Mouse (Mus musculus): ENCODE measurements around the gene Spata25. TPM values are rescaled to one million over a fixed set of nuclear protein-coding genes. Genes with fewer than 3 reads are reported as not detected.

The Spata25 gene
- total and polyA plus RNA-seq, 2 experiments from 2014 or later = not detected

GRCm38 (mm10) chr2:164862179-164862861 is 34.0 kb upstream of the Spata25 start:
- Histone ChIP-seq H3K4me1 (ENCODE audit: insufficient read depth, low read length) (0 out of 2 replicates have a peak, but pooled peaks cover 1% of the 10 kb centered on the region), H3K27me3 (ENCODE audit: insufficient read depth, low read length) (peaks cover 15% of the 10 kb centered on the region), H3K9ac (replicated peaks; ENCODE audit: low read length, poor library complexity, severe bottlenecking) (no peak overlapping the region), H3K36me3 (ENCODE audit: insufficient read depth, low read length) (no peaks in the 10 kb centered on the region), H3K27ac (ENCODE audit: low read depth, low read length) (0 out of 2 replicates have a peak overlapping the region, but pooled peaks have one; percentile 18), H3K4me2 (ENCODE audit: low read depth, low read length, poor library complexity, severe bottlenecking) (no peak overlapping the region), H3K4me3 (ENCODE audit: low read depth, low read length) (no peak overlapping the region), H3K9me3 (ENCODE audit: low read length) (no peaks in the 10 kb centered on the region)
- ATAC-seq (ENCODE audit: low FRiP score) = peak; percentile 62; the same call in 1 of the 2 replicates
- TF ChIP-seq CTCF (IDR thresholded peaks at IDR 0.05) = no peak
- 38% methylated on average over 9 of the region's 9 CpGs for WGBS
- peak; percentile 84 for DNase-seq (ENCODE audit: low spot score)

GRCm38 (mm10) chr2:164861094-164861493 is 32.8 kb upstream of the Spata25 start:
- 79% methylated on average over 4 of the region's 4 CpGs for WGBS
- no peak for TF ChIP-seq CTCF (IDR thresholded peaks at IDR 0.05)
- no peaks in the 10 kb centered on the region for H3K36me3 ChIP-seq (ENCODE audit: insufficient read depth, low read length)
- H3K4me1 ChIP-seq (ENCODE audit: insufficient read depth, low read length) = 0 out of 2 replicates have a peak, but pooled peaks cover 3% of the 10 kb centered on the region
- H3K27me3 ChIP-seq (ENCODE audit: insufficient read depth, low read length) = peaks cover 22% of the 10 kb centered on the region
- H3K27ac ChIP-seq (ENCODE audit: low read depth, low read length) = no peak overlapping the region
- DNase-seq (ENCODE audit: low spot score) (no peak), ATAC-seq (ENCODE audit: low FRiP score) (no peak)
- no peak overlapping the region for H3K4me3 ChIP-seq (ENCODE audit: low read depth, low read length)
- no peaks in the 10 kb centered on the region for H3K9me3 ChIP-seq (ENCODE audit: low read length)
- no peak overlapping the region for H3K9ac ChIP-seq (replicated peaks; ENCODE audit: low read length, poor library complexity, severe bottlenecking)
- no peak overlapping the region for H3K4me2 ChIP-seq (ENCODE audit: low read depth, low read length, poor library complexity, severe bottlenecking)

- peaks cover 22% of the 10 kb centered on the region for H3K27me3 ChIP-seq (ENCODE audit: insufficient read depth, low read length)
- H3K4me1 ChIP-seq (ENCODE audit: insufficient read depth, low read length) = 0 out of 2 replicates have a peak, but pooled peaks cover 3% of the 10 kb centered on the region
- H3K4me2 ChIP-seq (ENCODE audit: low read depth, low read length, poor library complexity, severe bottlenecking) = no peak overlapping the region
- WGBS = 64% methylated on average over 9 of the region's 9 CpGs
- TF ChIP-seq CTCF (IDR thresholded peaks at IDR 0.05) = no peak
- H3K9ac ChIP-seq (replicated peaks; ENCODE audit: low read length, poor library complexity, severe bottlenecking) = no peak overlapping the region
- no peak overlapping the region for H3K4me3 ChIP-seq (ENCODE audit: low read depth, low read length)
- ATAC-seq (ENCODE audit: low FRiP score) = no peak
- H3K27ac ChIP-seq (ENCODE audit: low read depth, low read length) = no peak overlapping the region
- DNase-seq (ENCODE audit: low spot score) = no peak
- H3K9me3 ChIP-seq (ENCODE audit: low read length) = no peaks in the 10 kb centered on the region
- no peaks in the 10 kb centered on the region for H3K36me3 ChIP-seq (ENCODE audit: insufficient read depth, low read length)
Measured at GRCm38 (mm10) chr2:164859640-164860432, 31.5 kb upstream of the Spata25 start.

GRCm38 (mm10) chr2:164859155-164859554 is 30.8 kb upstream of the Spata25 start:
- WGBS = 53% methylated on average over 2 of the region's 2 CpGs
- no peaks in the 10 kb centered on the region for H3K36me3 ChIP-seq (ENCODE audit: insufficient read depth, low read length)
- H3K9ac ChIP-seq (replicated peaks; ENCODE audit: low read length, poor library complexity, severe bottlenecking) = no peak overlapping the region
- H3K4me1 ChIP-seq (ENCODE audit: insufficient read depth, low read length) = 0 out of 2 replicates have a peak, but pooled peaks cover 3% of the 10 kb centered on the region
- no peak overlapping the region for H3K27ac ChIP-seq (ENCODE audit: low read depth, low read length)
- no peak for TF ChIP-seq CTCF (IDR thresholded peaks at IDR 0.05)
- peaks cover 22% of the 10 kb centered on the region for H3K27me3 ChIP-seq (ENCODE audit: insufficient read depth, low read length)
- H3K9me3 ChIP-seq (ENCODE audit: low read length) = no peaks in the 10 kb centered on the region
- no peak overlapping the region for H3K4me3 ChIP-seq (ENCODE audit: low read depth, low read length)
- ATAC-seq (ENCODE audit: low FRiP score) (no peak), DNase-seq (ENCODE audit: low spot score) (no peak)
- no peak overlapping the region for H3K4me2 ChIP-seq (ENCODE audit: low read depth, low read length, poor library complexity, severe bottlenecking)

- 0 out of 2 replicates have a peak overlapping the region, but pooled peaks have one; percentile 48 for H3K9ac ChIP-seq (replicated peaks; ENCODE audit: low read length, poor library complexity, severe bottlenecking)
- no peak for ATAC-seq (ENCODE audit: low FRiP score)
Measured at GRCm38 (mm10) chr2:164857842-164858553, 29.7 kb upstream of the Spata25 start.

More at GRCm38 (mm10) chr2:164857842-164858553, 29.7 kb upstream of the Spata25 start:
- Histone ChIP-seq H3K4me1 (ENCODE audit: insufficient read depth, low read length) (0 out of 2 replicates have a peak, but pooled peaks cover 3% of the 10 kb centered on the region), H3K4me2 (ENCODE audit: low read depth, low read length, poor library complexity, severe bottlenecking) (peak overlapping the region; percentile 95), H3K27ac (ENCODE audit: low read depth, low read length) (no peak overlapping the region), H3K9me3 (ENCODE audit: low read length) (no peaks in the 10 kb centered on the region), H3K4me3 (ENCODE audit: low read depth, low read length) (peak overlapping the region; percentile 46), H3K27me3 (ENCODE audit: insufficient read depth, low read length) (peaks cover 22% of the 10 kb centered on the region), H3K36me3 (ENCODE audit: insufficient read depth, low read length) (no peaks in the 10 kb centered on the region)
- TF ChIP-seq CTCF (IDR thresholded peaks at IDR 0.05) = no peak
- 4% methylated on average over 19 of the region's 19 CpGs for WGBS
- no peak for DNase-seq (ENCODE audit: low spot score)
